Mouse (Mus musculus): ENCODE measurements around the gene Nme8. TPM values are rescaled to one million over a fixed set of nuclear protein-coding genes. Genes with fewer than 3 reads are reported as not detected.

The Nme8 gene
- polyA plus RNA-seq, 1 experiment from 2014 or later, result 0.82 TPM

DNA sequence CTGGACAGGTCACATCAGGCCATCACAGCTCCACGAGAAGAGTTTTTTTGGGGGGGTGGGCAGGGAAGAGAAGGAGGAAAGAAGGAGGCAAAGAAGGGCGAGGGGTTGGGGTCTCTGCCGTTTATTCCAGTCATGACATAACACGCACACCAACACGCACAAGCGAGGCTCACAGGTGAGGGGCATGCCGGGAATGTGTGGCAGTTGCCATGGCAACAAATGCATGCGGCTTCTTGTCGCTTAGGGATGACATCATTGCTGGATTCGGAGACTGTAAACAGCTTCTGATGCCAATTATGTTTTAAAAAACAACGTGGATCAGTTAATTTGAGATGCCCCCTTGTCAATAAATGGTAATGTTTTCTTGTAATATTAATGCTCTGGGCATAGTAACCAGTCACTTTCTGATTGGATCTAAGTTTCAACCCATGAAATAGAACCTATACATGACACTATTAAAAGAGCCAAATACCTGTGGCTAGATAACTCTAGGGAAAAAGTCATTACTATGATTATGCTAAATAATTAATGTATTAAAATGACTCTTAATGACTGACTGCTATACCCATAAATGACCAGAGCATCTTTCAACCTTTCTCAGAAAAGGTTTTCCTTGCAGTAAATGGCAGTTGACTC lies 4.0 kb upstream of the Nme8 start:
- no peaks in the 10 kb centered on the region for H3K36me3 ChIP-seq (ENCODE audit: control insufficient read depth, insufficient read depth, low read length)
- ATAC-seq (ENCODE audit: insufficient number of reproducible peaks, insufficient read depth, low FRiP score, low read depth), result no peak
- H3K4me3 ChIP-seq (ENCODE audit: control insufficient read depth in 1 of 2, insufficient read depth in 1 of 2, low read depth in 1 of 2, low read length in 2 of 2), result no peak overlapping the region
- no peaks in the 10 kb centered on the region for H3K27me3 ChIP-seq (ENCODE audit: control insufficient read depth, insufficient read depth, low read length)
- no peak overlapping the region for H3K9ac ChIP-seq (ENCODE audit: low read length)
- no peaks in the 10 kb centered on the region for H3K9me3 ChIP-seq (ENCODE audit: control insufficient read depth, low read length)
- H3K27ac ChIP-seq (replicated peaks in 1 of 2; ENCODE audit: control insufficient read depth in 1 of 2, insufficient read depth in 1 of 2, low read depth in 2 of 2, low read length in 2 of 2), result no peak overlapping the region
- peaks cover 0 to 6% of the 10 kb centered on the region in 2 experiments; a peak in 2 of 4 replicates for H3K4me1 ChIP-seq (ENCODE audit: control insufficient read depth in 2 of 2, insufficient read depth in 2 of 2, low read length in 2 of 2)
- H3K4me2 ChIP-seq (ENCODE audit: low read length), result no peak overlapping the region
- 73% methylated on average over 11 of the region's 11 CpGs for WGBS

DNA sequence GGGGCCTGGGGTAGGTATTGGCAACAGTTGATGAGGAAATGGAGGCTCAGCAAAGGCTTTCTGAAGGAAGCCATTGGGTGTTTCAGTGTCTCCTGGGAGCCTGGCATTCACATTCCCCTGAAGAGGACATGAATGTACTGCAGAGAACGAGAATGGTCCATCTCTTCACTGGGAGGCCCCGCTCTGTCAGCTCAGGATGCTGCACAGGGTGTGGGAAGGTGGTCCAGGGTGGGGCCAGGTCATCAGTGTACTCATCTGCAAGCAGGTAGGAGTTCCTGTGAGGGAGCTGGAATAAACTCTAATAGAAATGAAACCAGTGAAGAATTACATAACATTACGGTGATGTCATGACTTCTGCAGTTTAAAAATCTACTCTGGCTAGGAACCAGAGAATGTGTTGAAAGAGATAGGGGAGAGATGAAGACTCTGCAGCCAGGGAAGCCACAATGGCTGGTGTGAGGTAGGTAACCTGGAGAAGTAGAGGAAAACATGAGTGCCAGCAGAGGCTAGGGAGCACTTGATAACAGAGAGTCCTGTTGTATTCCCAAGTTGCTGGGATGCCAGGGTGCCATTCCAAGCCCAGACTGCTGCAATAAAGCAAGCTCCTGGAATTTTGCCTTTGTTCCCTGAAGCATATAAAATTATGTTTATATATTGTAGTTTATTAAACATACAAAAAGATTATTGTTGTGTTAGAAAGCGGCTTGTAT lies 3.3 kb upstream of the Nme8 start:
- Histone ChIP-seq H3K4me2 (ENCODE audit: low read length) (no peak overlapping the region), H3K9ac (ENCODE audit: low read length) (no peak overlapping the region), H3K27ac (replicated peaks in 1 of 2; ENCODE audit: control insufficient read depth in 1 of 2, insufficient read depth in 1 of 2, low read depth in 2 of 2, low read length in 2 of 2) (no peak overlapping the region), H3K4me1 (ENCODE audit: control insufficient read depth in 2 of 2, insufficient read depth in 2 of 2, low read length in 2 of 2) (peaks cover 0 to 6% of the 10 kb centered on the region in 2 experiments; a peak in 2 of 4 replicates), H3K4me3 (ENCODE audit: control insufficient read depth in 1 of 2, insufficient read depth in 1 of 2, low read depth in 1 of 2, low read length in 2 of 2) (no peak overlapping the region), H3K27me3 (ENCODE audit: control insufficient read depth, insufficient read depth, low read length) (no peaks in the 10 kb centered on the region), H3K36me3 (ENCODE audit: control insufficient read depth, insufficient read depth, low read length) (no peaks in the 10 kb centered on the region), H3K9me3 (ENCODE audit: control insufficient read depth, low read length) (no peaks in the 10 kb centered on the region)
- no peak for ATAC-seq (ENCODE audit: insufficient number of reproducible peaks, insufficient read depth, low FRiP score, low read depth)
- 74% methylated on average over 4 of the region's 4 CpGs for WGBS

- no peaks in the 10 kb centered on the region for H3K9me3 ChIP-seq (ENCODE audit: control insufficient read depth, low read length)
- H3K9ac ChIP-seq (ENCODE audit: low read length), result no peak overlapping the region
- WGBS, result 23% methylated on average over 12 of the region's 12 CpGs
- no peaks in the 10 kb centered on the region for H3K36me3 ChIP-seq (ENCODE audit: control insufficient read depth, insufficient read depth, low read length)
- peak overlapping the region; percentile 46 for H3K4me2 ChIP-seq (ENCODE audit: low read length)
- ATAC-seq (ENCODE audit: insufficient number of reproducible peaks, insufficient read depth, low FRiP score, low read depth), result no peak
- H3K27ac ChIP-seq (replicated peaks in 1 of 2; ENCODE audit: control insufficient read depth in 1 of 2, insufficient read depth in 1 of 2, low read depth in 2 of 2, low read length in 2 of 2), result no peak overlapping the region
- no peak overlapping the region for H3K4me3 ChIP-seq (ENCODE audit: control insufficient read depth in 1 of 2, insufficient read depth in 1 of 2, low read depth in 1 of 2, low read length in 2 of 2)
- no peaks in the 10 kb centered on the region for H3K27me3 ChIP-seq (ENCODE audit: control insufficient read depth, insufficient read depth, low read length)
- H3K4me1 ChIP-seq (ENCODE audit: control insufficient read depth in 2 of 2, insufficient read depth in 2 of 2, low read length in 2 of 2), result peaks cover 0 to 6% of the 10 kb centered on the region in 2 experiments; a peak in 2 of 4 replicates
Measured at GRCm38 (mm10) chr13:19698524-19699173, 1.1 kb upstream of the Nme8 start.

- WGBS, result 79% methylated on average over 6 of the region's 6 CpGs
- no peaks in the 10 kb centered on the region for H3K4me1 ChIP-seq (ENCODE audit: control insufficient read depth in 2 of 2, insufficient read depth in 2 of 2, low read length in 2 of 2)
- no peak overlapping the region for H3K27ac ChIP-seq (replicated peaks in 1 of 2; ENCODE audit: control insufficient read depth in 1 of 2, insufficient read depth in 1 of 2, low read depth in 2 of 2, low read length in 2 of 2)
- no peak overlapping the region for H3K4me2 ChIP-seq (ENCODE audit: low read length)
- H3K27me3 ChIP-seq (ENCODE audit: control insufficient read depth, insufficient read depth, low read length), result no peaks in the 10 kb centered on the region
- no peaks in the 10 kb centered on the region for H3K36me3 ChIP-seq (ENCODE audit: control insufficient read depth, insufficient read depth, low read length)
- no peak for ATAC-seq (ENCODE audit: insufficient number of reproducible peaks, insufficient read depth, low FRiP score, low read depth)
- H3K4me3 ChIP-seq (ENCODE audit: control insufficient read depth in 1 of 2, insufficient read depth in 1 of 2, low read depth in 1 of 2, low read length in 2 of 2), result no peak overlapping the region
- H3K9me3 ChIP-seq (ENCODE audit: control insufficient read depth, low read length), result no peaks in the 10 kb centered on the region
- H3K9ac ChIP-seq (ENCODE audit: low read length), result no peak overlapping the region
Measured at GRCm38 (mm10) chr13:19690417-19690816, 7.2 kb downstream of the Nme8 start.

- Histone ChIP-seq H3K9ac (ENCODE audit: low read length) (no peak overlapping the region), H3K4me2 (ENCODE audit: low read length) (no peak overlapping the region), H3K9me3 (ENCODE audit: control insufficient read depth, low read length) (no peaks in the 10 kb centered on the region), H3K4me1 (ENCODE audit: control insufficient read depth in 2 of 2, insufficient read depth in 2 of 2, low read length in 2 of 2) (no peaks in the 10 kb centered on the region), H3K27me3 (ENCODE audit: control insufficient read depth, insufficient read depth, low read length) (no peaks in the 10 kb centered on the region), H3K27ac (replicated peaks in 1 of 2; ENCODE audit: control insufficient read depth in 1 of 2, insufficient read depth in 1 of 2, low read depth in 2 of 2, low read length in 2 of 2) (no peak overlapping the region), H3K4me3 (ENCODE audit: control insufficient read depth in 1 of 2, insufficient read depth in 1 of 2, low read depth in 1 of 2, low read length in 2 of 2) (no peak overlapping the region), H3K36me3 (ENCODE audit: control insufficient read depth, insufficient read depth, low read length) (no peaks in the 10 kb centered on the region)
- no peak for ATAC-seq (ENCODE audit: insufficient number of reproducible peaks, insufficient read depth, low FRiP score, low read depth)
- WGBS, result 60% methylated on average over 3 of the region's 3 CpGs
Measured at GRCm38 (mm10) chr13:19689971-19690370, 7.6 kb downstream of the Nme8 start.

DNA sequence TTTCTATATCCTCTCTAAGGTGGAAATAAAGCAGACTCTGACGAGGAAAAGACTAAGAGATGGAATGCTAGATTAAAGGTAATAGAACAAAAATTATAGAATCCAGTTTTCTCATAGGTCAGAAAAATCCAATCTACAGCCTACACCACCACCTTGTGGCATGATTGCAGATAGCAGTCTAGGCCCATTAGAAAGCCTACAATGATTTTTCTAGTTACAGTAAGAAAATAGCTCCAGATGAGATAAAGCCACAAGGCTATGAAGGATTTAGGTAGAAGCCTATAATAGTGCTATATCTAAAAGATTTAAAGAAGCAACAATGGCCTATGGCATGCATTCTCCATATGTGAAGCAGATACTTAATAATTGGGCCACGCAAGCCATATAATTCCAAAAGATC lies 13.6 kb downstream of the Nme8 start:
- 60% methylated on average over 2 of the region's 2 CpGs for WGBS
- Histone ChIP-seq H3K27ac (replicated peaks in 1 of 2; ENCODE audit: control insufficient read depth in 1 of 2, insufficient read depth in 1 of 2, low read depth in 2 of 2, low read length in 2 of 2) (no peak overlapping the region), H3K36me3 (ENCODE audit: control insufficient read depth, insufficient read depth, low read length) (no peaks in the 10 kb centered on the region), H3K27me3 (ENCODE audit: control insufficient read depth, insufficient read depth, low read length) (no peaks in the 10 kb centered on the region), H3K4me2 (ENCODE audit: low read length) (peak overlapping the region; percentile 55; the same call in 1 of the 2 replicates), H3K4me3 (ENCODE audit: control insufficient read depth in 1 of 2, insufficient read depth in 1 of 2, low read depth in 1 of 2, low read length in 2 of 2) (no peak overlapping the region), H3K4me1 (ENCODE audit: control insufficient read depth in 2 of 2, insufficient read depth in 2 of 2, low read length in 2 of 2) (no peaks in the 10 kb centered on the region), H3K9me3 (ENCODE audit: control insufficient read depth, low read length) (no peaks in the 10 kb centered on the region), H3K9ac (ENCODE audit: low read length) (no peak overlapping the region)
- ATAC-seq (ENCODE audit: insufficient number of reproducible peaks, insufficient read depth, low FRiP score, low read depth), result no peak

- Histone ChIP-seq H3K27me3 (ENCODE audit: control insufficient read depth, insufficient read depth, low read length) (no peaks in the 10 kb centered on the region), H3K27ac (replicated peaks in 1 of 2; ENCODE audit: control insufficient read depth in 1 of 2, insufficient read depth in 1 of 2, low read depth in 2 of 2, low read length in 2 of 2) (peak overlapping the region; percentile 23 to 68), H3K9ac (ENCODE audit: low read length) (no peak overlapping the region), H3K4me3 (ENCODE audit: control insufficient read depth in 1 of 2, insufficient read depth in 1 of 2, low read depth in 1 of 2, low read length in 2 of 2) (no peak overlapping the region), H3K9me3 (ENCODE audit: control insufficient read depth, low read length) (no peaks in the 10 kb centered on the region), H3K4me2 (ENCODE audit: low read length) (peak overlapping the region; percentile 55), H3K4me1 (ENCODE audit: control insufficient read depth in 2 of 2, insufficient read depth in 2 of 2, low read length in 2 of 2) (no peaks in the 10 kb centered on the region), H3K36me3 (ENCODE audit: control insufficient read depth, insufficient read depth, low read length) (no peaks in the 10 kb centered on the region)
- 32% methylated on average over 8 of the region's 8 CpGs for WGBS
- peak; percentile 83 for ATAC-seq (ENCODE audit: insufficient number of reproducible peaks, insufficient read depth, low FRiP score, low read depth)
Measured at GRCm38 (mm10) chr13:19682879-19683640, 14.5 kb downstream of the Nme8 start.

All from heart, embryonic 14.5 days (tissue).